Mouse (Mus musculus) intestine, postnatal 0 days (tissue): ENCODE measurements around the gene Tceal8. TPM values are rescaled to one million over a fixed set of nuclear protein-coding genes. Genes with fewer than 3 reads are reported as not detected.
"Not testable (repeated sequence)": the region's sequence is repeated elsewhere in the genome, so short reads cannot be mapped to it uniquely, and the experiment has no call there.

Source experiments
- ATAC-seq: fragments of 200-750 bp; cut with Nextera tagmentation; 2 replicates; pipeline ENCODE4 v1.8.0; 2017; ENCODE audit warnings: mild to moderate bottlenecking, moderate TSS enrichment, moderate library complexity
- H3K27ac ChIP-seq: fragments of 300-500 bp; sonication (generic); 2 replicates; pipeline ENCODE4 v1.5.1; 2014; ENCODE audit warnings: mild to moderate bottlenecking, low read depth, low read length, moderate library complexity
- H3K27me3 ChIP-seq: fragments of 300-500 bp; sonication (generic); replicated peaks from 2 replicates; pipeline ENCODE4 v1.6.1; 2014; ENCODE audit warnings: low read length, mixed read lengths; ENCODE audit not compliant: control insufficient read depth, insufficient read depth
- H3K36me3 ChIP-seq: fragments of 300-500 bp; sonication (generic); 2 replicates; pipeline ENCODE4 v1.6.1; 2014; ENCODE audit warnings: mild to moderate bottlenecking, moderate library complexity; ENCODE audit not compliant: control insufficient read depth, insufficient read depth
- H3K4me1 ChIP-seq: fragments of 300-500 bp; sonication (generic); replicated peaks from 2 replicates; pipeline ENCODE4 v1.6.1; 2014; ENCODE audit warnings: antibody characterized with exemption, low read length, mixed read lengths; ENCODE audit not compliant: control insufficient read depth, insufficient read depth
- H3K4me2 ChIP-seq: fragments of 300-500 bp; sonication (generic); replicated peaks from 2 replicates; pipeline ENCODE4 v1.6.1; 2014; ENCODE audit warnings: low read depth, mild to moderate bottlenecking, moderate library complexity
- H3K4me3 ChIP-seq: fragments of 300-500 bp; sonication (generic); 2 replicates; pipeline ENCODE4 v1.5.1; 2014; ENCODE audit warnings: low read depth, low read length
- H3K9ac ChIP-seq: fragments of 300-500 bp; sonication (generic); 2 replicates; pipeline ENCODE4 v1.6.1; 2014; ENCODE audit warnings: mild to moderate bottlenecking, low read depth, low read length
- H3K9me3 ChIP-seq: fragments of 300-500 bp; sonication (generic); 2 replicates; pipeline ENCODE4 v1.6.1; 2016; ENCODE audit warnings: mixed run types; ENCODE audit not compliant: control insufficient read depth
- CTCF ChIP-seq: sonication (generic); IDR thresholded peaks from 2 replicates; pipeline ENCODE4 v1.5.1; 2016; ENCODE audit warnings: low read depth, mild to moderate bottlenecking, control low read depth, antibody characterized with exemption, moderate library complexity
- WGBS: fragments of 180-500 bp; shearing (Covaris S2); extraction: QIAGEN DNeasy Blood & Tissue Kit; methylation state at CpG from one replicate; pipeline ENCODE4 v1.1.7; 2014; 5-methylcytosine and 5-hydroxymethylcytosine counted together
- polyA plus RNA-seq: library from polyadenylated mRNA; unstranded; fragments of >200 nt; fragmentation: Nextera tagmentation; extraction: Ambion mirVana; gene quantifications from 2 replicates; pipeline ENCODE4 v1.2.1, GENCODE M21; 2015

The Tceal8 gene
- 239 and 262 TPM in 2 replicates for polyA plus RNA-seq

DNA sequence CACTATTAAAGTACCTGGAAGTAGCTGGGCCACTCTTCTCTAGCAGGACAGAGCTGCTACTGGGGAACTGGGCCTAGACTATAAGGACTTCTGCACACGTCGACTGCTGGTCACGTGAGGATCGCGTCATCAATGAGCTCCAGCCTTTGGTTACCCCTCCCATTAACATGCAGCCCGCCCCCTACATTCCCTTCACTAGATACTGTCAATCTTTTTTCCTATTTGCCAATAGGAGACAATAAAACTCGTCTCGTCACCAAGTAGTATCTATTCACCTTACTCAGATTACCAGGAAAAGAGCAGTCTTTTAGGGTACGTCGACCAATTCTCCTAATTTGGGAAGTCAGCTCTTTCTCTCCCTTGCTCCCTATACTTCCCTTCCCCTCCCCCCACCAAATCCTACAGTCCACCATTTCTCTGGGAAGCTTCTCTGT is at the start of gene Tceal8:
Gene Tceal8 (minus strand): TSS at position 225 of the 434 bp plus-strand sequence.
- H3K27ac ChIP-seq, result peak within 1 kb of the TSS; percentile 82
- H3K9ac ChIP-seq, result peak within 1 kb of the TSS; percentile 60
- H3K9me3 ChIP-seq, result no peaks in the 10 kb centered on the region
- peak; percentile 95 for ATAC-seq
- H3K4me1 ChIP-seq, result no peaks in the 10 kb centered on the region
- WGBS, result 21% methylated on average over 10 of the region's 10 CpGs
- H3K4me2 ChIP-seq, result peak within 1 kb of the TSS; percentile 68
- peak within 1 kb of the TSS; percentile 57 for H3K4me3 ChIP-seq
- H3K36me3 ChIP-seq, result no peaks in the 10 kb centered on the region
- H3K27me3 ChIP-seq, result no peaks in the 10 kb centered on the region
- TF ChIP-seq CTCF, result peak; percentile 14; the same call in 1 of the 2 replicates

DNA sequence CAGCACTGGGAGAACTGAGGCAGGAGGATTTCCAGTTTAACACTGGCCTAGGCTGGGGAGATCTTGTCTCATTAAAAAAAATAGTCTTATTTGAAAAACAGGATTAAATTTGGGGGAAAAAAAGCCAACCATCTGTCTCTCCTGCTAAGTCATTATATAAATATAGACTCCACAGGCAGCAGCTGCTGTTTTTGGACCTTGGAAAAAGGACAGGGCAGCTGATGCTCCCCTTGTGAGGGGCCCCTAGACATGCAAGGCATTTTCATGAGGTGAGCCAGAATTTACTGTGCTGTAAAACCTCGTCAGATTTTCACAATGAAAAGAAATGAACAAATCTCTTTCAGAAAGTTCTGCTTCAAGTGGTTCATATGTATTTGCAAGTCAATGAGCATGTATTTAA is 44.2 kb upstream of the Tceal8 start:
- H3K4me2 ChIP-seq, result no peak overlapping the region
- TF ChIP-seq CTCF, result no peak
- no peaks in the 10 kb centered on the region for H3K4me1 ChIP-seq
- no peak overlapping the region for H3K9ac ChIP-seq
- H3K27ac ChIP-seq, result no peak overlapping the region
- no peak overlapping the region for H3K4me3 ChIP-seq
- no peaks in the 10 kb centered on the region for H3K27me3 ChIP-seq
- ATAC-seq, result no peak
- no peaks in the 10 kb centered on the region for H3K9me3 ChIP-seq
- WGBS, result 41% methylated on average over 1 of the region's 1 CpGs
- H3K36me3 ChIP-seq, result no peaks in the 10 kb centered on the region

DNA sequence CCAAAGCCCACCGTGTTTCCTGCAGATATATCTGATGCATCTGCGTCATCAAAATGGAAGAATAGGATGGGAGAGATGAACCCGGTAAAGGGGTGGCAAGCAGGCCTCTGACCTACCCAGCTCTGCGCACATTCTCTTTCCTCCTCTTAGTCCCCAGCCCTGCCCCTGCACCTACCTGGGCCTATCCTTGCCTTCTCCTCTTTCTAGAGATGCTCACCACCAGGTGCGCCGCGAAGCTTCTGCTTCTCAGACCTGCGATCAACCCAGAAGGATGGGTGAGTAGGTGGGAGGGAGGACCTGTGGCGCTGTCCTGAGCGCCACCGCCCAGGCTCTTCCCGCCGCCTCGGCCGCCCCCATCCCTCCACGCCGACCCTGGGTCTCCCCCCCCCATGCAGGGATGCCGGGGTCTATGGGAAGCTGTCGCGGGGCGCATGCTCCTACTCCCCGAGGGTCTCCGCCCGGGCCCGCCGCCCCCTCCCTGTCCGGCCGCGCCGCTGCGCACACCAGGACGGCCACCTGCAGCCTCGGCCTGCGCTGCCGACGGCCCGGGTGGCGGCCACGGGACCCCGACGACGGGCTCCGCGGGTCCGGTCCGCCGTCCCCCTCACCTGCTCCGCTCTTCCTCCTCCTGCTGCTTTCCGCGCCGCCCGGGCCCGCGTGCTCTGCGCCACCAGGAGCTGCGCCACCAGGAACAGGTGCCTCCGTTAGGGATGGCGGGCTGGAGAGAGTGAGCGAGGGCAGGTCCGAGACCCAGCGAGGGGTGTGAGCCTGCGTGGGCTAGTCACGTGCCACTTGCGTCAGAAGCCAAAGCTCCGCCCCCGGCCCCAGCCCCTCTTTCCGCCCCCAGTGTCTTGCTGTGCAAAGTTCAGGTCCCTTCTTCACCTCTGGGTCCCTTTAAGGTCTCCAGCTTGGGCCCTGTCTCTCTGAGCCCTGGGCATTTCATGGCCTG is 42.9 kb upstream of the Tceal8 start, which contains the start of the genes Tceal7 and Bex1:
Gene Tceal7 (plus strand): TSS at position 51 of the 949 bp plus-strand sequence.
Gene Bex1 (minus strand): TSS at position 785 of the 949 bp plus-strand sequence.
- H3K27ac ChIP-seq, H3K9me3 ChIP-seq, H3K27me3 ChIP-seq, H3K36me3 ChIP-seq, H3K4me1 ChIP-seq, H3K9ac ChIP-seq, H3K4me3 ChIP-seq: not testable (repeated sequence)
- ATAC-seq, result peak; percentile 60
- WGBS, result 37% methylated on average over 10 of the region's 67 CpGs
- H3K4me2 ChIP-seq, result peak within 1 kb of the TSS; percentile 56

DNA sequence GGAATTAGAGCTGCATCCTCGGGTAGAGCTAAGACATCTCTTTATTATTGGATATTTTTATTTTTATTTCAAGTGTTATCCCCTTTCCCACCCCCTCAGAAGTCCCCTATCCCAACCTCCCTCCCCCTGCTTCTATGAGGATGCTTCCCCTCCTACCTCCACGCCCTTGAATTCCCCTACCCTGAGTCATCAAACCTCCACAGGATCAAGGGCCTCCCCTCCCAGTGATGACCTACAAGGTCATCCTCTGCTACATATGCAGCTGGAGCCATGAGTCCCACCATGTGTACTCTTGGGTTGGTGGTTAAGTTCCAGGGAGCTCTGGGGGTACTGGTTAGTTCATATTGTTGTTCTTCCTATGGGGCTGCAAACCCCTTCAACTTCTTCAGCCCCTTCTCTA is 41.3 kb upstream of the Tceal8 start:
- no peak for ATAC-seq
- Histone ChIP-seq H3K4me3 (no peak overlapping the region), H3K36me3 (no peaks in the 10 kb centered on the region), H3K27me3 (no peaks in the 10 kb centered on the region), H3K4me1 (no peaks in the 10 kb centered on the region), H3K27ac (no peak overlapping the region), H3K9ac (no peak overlapping the region), H3K9me3 (no peaks in the 10 kb centered on the region), H3K4me2 (no peak overlapping the region)
- TF ChIP-seq CTCF, result no peak
- 40% methylated on average over 2 of the region's 2 CpGs for WGBS

- Histone ChIP-seq H3K9me3 (no peaks in the 10 kb centered on the region), H3K27me3 (no peaks in the 10 kb centered on the region), H3K36me3 (no peaks in the 10 kb centered on the region), H3K4me1 (no peaks in the 10 kb centered on the region), H3K27ac (no peak overlapping the region), H3K4me3 (no peak overlapping the region), H3K9ac (no peak overlapping the region), H3K4me2 (peak overlapping the region; percentile 62; the same call in 1 of the 2 replicates)
- ATAC-seq, result no peak
- WGBS, result 57% methylated on average over 6 of the region's 6 CpGs
- TF ChIP-seq CTCF, result no peak
Observed at GRCm38 (mm10) chrX:136204406-136204805, 32.3 kb upstream of the Tceal8 start.

DNA sequence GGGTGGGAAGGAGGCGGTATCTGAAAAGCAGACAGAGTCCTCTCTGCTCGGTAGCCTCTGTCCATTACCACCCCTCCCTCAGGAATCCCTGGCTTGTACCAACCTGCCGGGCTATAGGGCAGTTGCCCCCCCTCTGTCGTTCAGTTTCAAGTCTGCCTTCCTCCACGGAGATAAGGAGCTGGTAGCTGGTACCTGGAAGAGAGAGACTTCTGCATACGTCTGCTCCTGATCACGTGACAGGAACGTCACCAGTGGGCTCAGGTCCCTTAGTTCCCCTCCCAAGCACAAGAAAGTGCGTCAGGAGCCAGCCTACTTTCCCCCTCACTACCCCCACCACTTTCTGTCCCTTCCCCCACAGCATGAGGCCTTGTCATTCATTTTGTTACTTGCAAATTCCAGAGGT is 31.5 kb upstream of the Tceal8 start, which contains the start of gene Tceal5:
Gene Tceal5 (minus strand): TSS at position 213 of the 403 bp plus-strand sequence.
- H3K9me3 ChIP-seq, result no peaks in the 10 kb centered on the region
- H3K9ac ChIP-seq, result no peak within 1 kb of the TSS
- H3K4me2 ChIP-seq, result peak within 1 kb of the TSS; percentile 62
- no peak for TF ChIP-seq CTCF
- no peaks in the 10 kb centered on the region for H3K36me3 ChIP-seq
- H3K4me3 ChIP-seq, result peak within 1 kb of the TSS; percentile 33
- no peaks in the 10 kb centered on the region for H3K4me1 ChIP-seq
- no peak for ATAC-seq
- 16% methylated on average over 9 of the region's 9 CpGs for WGBS
- H3K27me3 ChIP-seq, result no peaks in the 10 kb centered on the region
- H3K27ac ChIP-seq, result no peak within 1 kb of the TSS
